Mouse (Mus musculus) layer of hippocampus, adult 2 months (tissue): Measurements from ENCODE around the gene Prr18. TPM values are rescaled to one million over a fixed set of nuclear protein-coding genes. Genes with fewer than 3 reads are reported as not detected.
A peak's percentile ranks its signal among the peaks of the same experiment; 100 is the strongest.

Experiments
- DNase-seq, 2 experiments: peaks; one replicate each; pipeline ENCODE4 v3.0.0; 2022; ENCODE audit warnings: low spot score in 2 of 2
- H3K27ac ChIP-seq: fragments of 200-600 bp; 2 replicates; pipeline ENCODE4 v1.8.1; 2022
- H3K4me3 ChIP-seq: fragments of 200-600 bp; 2 replicates; pipeline ENCODE4 v1.8.1; 2022; ENCODE audit warnings: mild to moderate bottlenecking
- CTCF ChIP-seq: fragments of 200-600 bp; conservative IDR thresholded peaks from 2 replicates; pipeline ENCODE4 v1.8.1; 2022; ENCODE audit warnings: antibody characterized with exemption, mild to moderate bottlenecking, moderate library complexity
- total RNA-seq, 2 experiments: library from RNA; stranded (reverse); gene quantifications; 2 replicates each; pipeline ENCODE4 v1.2.3; 2021

The Prr18 gene
- total RNA-seq, 2 experiments from 2014 or later: 18.0 to 19.3 TPM

- peak; percentile 81 to 85 for DNase-seq
- peak; percentile 93 for TF ChIP-seq CTCF
- Histone ChIP-seq H3K27ac (peak overlapping the region; percentile 97), H3K4me3 (peak overlapping the region; percentile 49)
These were observed 35.2 kb downstream of the Prr18 start for GRCm38 (mm10) chr17:8372286-8373046.

GRCm38 (mm10) chr17:8377298-8377697 lies 40.0 kb downstream of the Prr18 start:
- no peak overlapping the region for H3K4me3 ChIP-seq
- TF ChIP-seq CTCF: no peak
- H3K27ac ChIP-seq: no peak overlapping the region
- no peak for DNase-seq

- TF ChIP-seq CTCF: no peak
- H3K4me3 ChIP-seq: no peak overlapping the region
- DNase-seq: no peak
- H3K27ac ChIP-seq: no peak overlapping the region
These were observed 48.2 kb downstream of the Prr18 start for GRCm38 (mm10) chr17:8385441-8385840.

GRCm38 (mm10) chr17:8388463-8388862 lies 51.2 kb downstream of the Prr18 start:
- Histone ChIP-seq H3K4me3 (peak overlapping the region; percentile 51), H3K27ac (no peak overlapping the region)
- TF ChIP-seq CTCF: peak; percentile 80
- DNase-seq: peak in 1 of 2 experiments; percentile 39

- Histone ChIP-seq H3K27ac (no peak overlapping the region), H3K4me3 (peak overlapping the region; percentile 51)
- no peak for DNase-seq
- peak; percentile 38 for TF ChIP-seq CTCF
These were observed 51.9 kb downstream of the Prr18 start for GRCm38 (mm10) chr17:8388990-8389789.

- H3K27ac ChIP-seq: no peak overlapping the region
- H3K4me3 ChIP-seq: peak overlapping the region; percentile 51; the same call in 1 of the 2 replicates
- TF ChIP-seq CTCF: no peak
- no peak for DNase-seq
These were observed 52.5 kb downstream of the Prr18 start for GRCm38 (mm10) chr17:8389790-8390095.

- TF ChIP-seq CTCF: no peak
- Histone ChIP-seq H3K27ac (no peak overlapping the region), H3K4me3 (no peak overlapping the region)
- DNase-seq: no peak
These were observed 53.2 kb downstream of the Prr18 start for GRCm38 (mm10) chr17:8390487-8390886.

Other genes starting within 250 kb of the Prr18 start
- gene Gm49673, start 189.7 kb upstream of the Prr18 start, total RNA-seq: under 1 TPM in 1 of 2 experiments, not detected in 1; 0.29 TPM
- gene Rnaset2a, start 189.4 kb upstream of the Prr18 start, total RNA-seq: 1 to 10 TPM; 6.3 to 7.2 TPM
- 10 to 100 TPM; 12.4 to 14.3 TPM for gene Fgfr1op, start 172.0 kb upstream of the Prr18 start, total RNA-seq
- under 1 TPM in 1 of 2 experiments, not detected in 1; 0.31 TPM for gene Ccr6, start 101.4 kb upstream of the Prr18 start, total RNA-seq
- 100 to 1,000 TPM; 138 to 143 TPM for gene Mpc1, start 54.6 kb upstream of the Prr18 start, total RNA-seq
- gene Sft2d1, start 26.4 kb upstream of the Prr18 start, total RNA-seq: 10 to 100 TPM; 48.4 to 61.5 TPM
- gene T2, start 18.5 kb downstream of the Prr18 start, total RNA-seq: under 1 TPM; 0.37 to 0.97 TPM
- not detected for gene T, start 97.0 kb downstream of the Prr18 start, total RNA-seq
- 10 to 100 TPM; 67.6 to 71.6 TPM for gene Pde10a, start 187.9 kb downstream of the Prr18 start, total RNA-seq
- gene Gm17087, start 229.5 kb downstream of the Prr18 start, total RNA-seq: not detected